Mouse (Mus musculus) kidney, postnatal 4 days (tissue): ENCODE results near the gene Kit.

Source experiments
- DNase-seq, 2 experiments: peaks; one replicate each; pipeline ENCODE4 v3.0.0; 2021; ENCODE audit warnings: mixed read lengths in 2 of 2

Gene Kit

DNA sequence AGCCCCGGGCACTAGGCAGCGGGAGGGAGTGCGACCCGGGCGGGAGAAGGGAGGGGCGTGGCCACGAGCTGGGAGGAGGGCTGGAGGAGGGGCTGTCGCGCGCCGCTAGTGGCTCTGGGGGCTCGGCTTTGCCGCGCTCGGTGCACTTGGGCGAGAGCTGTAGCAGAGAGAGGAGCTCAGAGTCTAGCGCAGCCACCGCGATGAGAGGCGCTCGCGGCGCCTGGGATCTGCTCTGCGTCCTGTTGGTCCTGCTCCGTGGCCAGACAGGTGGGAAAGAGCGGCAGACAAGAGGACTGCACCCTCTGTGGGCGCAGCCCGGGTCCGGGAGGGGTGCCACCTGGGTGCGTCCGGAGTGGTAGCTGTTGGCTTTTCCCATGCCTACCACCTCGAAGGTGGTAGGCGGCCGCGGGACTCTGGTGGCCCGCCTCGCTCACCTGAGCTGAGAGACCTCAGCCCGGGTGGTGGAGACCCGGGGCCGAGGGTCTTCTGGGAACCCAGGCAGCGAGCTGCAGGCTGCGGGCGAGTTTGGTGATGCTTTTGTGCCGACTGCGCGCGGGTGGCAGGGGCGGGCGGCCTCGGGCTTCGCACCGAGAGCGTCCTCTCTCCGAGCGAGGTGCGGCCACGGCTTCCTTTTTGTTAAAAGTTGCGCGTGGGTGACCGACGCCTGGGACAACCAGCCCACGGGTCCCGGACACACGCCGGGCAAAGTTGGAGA is at the start of gene Kit:
Kit (plus strand) TSS at position 65 of the 715 bp plus-strand sequence.
- DNase-seq = peak; percentile 89 to 92

DNA sequence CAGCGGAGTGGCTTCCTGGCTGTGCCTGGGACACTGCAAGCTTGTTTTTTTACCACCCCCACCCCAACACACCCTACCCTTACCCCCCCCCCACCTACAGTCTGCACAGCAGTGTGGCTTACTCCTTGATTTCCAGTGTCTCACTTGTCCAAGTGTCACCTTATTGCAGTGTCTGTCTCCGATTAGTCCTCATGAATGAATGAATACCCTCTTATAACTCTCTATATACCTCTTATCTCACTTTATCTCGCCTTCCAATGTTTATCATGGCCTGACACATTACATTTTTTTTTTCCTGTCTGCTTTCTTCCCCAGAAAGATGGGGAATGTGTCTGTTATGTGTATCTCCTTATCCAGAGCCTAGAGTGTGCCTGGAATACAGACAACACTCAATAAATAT is 38.6 kb upstream of the Kit start:
- no peak for DNase-seq

GRCm38 (mm10) chr5:75537717-75538116 is 37.0 kb upstream of the Kit start:
- no peak for DNase-seq

DNA sequence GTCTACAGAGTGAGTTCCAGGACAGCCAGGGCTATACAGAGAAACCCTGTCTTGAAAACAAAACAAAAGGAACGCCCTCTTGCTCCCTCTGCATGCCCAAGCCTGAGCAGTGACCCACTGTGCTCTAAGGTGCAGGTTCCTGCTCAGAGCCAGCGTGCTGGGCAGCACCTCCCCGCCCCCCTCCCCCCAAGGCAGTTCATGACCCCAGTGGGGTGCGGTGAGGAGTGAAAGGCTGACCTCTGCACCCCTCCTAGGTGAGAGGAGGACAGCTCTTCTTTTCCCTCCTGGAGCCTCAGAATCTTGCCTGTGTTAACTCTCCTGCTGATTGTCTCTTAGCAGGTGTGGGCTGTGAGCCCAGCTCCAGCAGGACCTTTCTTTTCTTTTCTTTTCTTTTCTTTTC is 36.3 kb upstream of the Kit start:
- no peak for DNase-seq

GRCm38 (mm10) chr5:75539098-75539497 is 35.6 kb upstream of the Kit start:
- no peak for DNase-seq

GRCm38 (mm10) chr5:75543757-75544156 is 31.0 kb upstream of the Kit start:
- DNase-seq = no peak

DNA sequence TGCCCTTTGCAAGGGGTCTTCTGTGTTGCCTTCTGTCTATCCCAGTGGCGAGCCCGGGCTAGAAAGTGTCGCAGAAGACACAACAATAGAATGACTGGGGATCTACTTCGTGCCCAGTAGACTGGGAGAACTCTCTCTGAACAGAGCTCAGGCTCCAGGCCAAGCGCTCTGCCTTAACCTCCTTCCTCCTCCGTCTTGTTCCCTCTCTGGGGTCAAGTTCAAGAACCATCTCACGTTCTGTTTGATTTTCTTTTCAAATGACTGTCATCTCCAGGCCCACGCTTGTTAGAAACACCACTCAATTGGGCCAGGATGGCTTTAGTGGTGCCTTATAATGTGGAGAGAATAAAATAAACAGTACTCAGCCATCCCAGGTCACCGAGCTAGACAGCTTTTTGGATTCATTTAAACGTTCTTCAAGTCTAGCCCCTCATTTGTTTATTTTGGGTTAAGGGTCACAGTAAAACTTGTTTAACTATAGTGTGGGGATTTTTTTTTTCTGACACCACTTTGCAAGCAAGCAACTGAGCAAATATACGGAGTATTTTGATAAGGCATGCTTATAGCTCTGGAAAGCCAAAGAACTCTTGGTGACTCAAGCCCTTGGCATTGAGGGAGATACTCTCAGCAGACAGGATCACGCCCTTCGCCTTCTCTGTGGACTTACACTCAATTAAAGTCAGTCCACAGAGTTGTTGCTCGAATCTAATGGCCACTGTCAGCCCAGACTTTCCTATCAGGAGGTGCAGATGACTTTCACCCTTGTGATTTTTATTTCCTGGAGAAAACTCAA is 30.0 kb upstream of the Kit start:
- peak; percentile 27 to 52 for DNase-seq

GRCm38 (mm10) chr5:75545265-75545643 is 29.5 kb upstream of the Kit start:
- DNase-seq = no peak

DNA sequence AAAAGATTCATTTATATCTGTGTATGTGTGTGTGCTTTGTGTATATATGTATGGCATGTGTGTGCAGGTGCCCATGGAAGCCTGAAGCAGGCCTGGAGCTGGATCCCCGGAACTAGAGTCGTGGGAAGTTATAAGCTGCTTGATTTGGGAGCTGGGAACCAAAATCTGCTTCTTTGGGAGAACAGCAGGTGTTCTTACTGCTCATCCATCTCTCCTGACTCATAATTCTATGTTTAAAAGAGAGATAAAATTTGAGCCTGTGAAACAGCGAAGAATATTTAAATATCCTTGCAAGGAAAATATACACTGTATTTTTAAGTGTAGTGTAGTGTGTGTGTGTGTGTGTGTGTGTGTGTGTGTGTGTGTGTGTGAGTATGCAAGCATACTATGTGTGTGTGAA is 21.7 kb upstream of the Kit start:
- no peak for DNase-seq

DNA sequence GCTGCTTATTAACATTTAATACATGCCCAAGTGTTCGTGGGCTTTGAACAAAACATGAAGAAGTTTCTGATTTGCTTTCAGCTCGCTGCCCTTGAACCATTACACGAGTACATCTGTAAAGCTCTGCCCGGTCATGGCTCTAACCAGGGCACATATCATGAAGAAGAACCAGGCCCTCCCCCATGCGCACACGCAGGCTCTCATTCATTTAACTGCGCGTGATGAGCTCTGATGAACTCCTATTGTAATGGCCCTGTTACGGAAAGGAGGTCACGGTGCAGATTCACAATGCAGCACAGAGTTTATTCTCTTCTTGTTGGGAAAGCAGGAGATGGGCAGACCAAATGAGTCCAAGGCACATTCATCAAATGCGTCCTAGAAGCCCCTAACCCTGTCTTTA is 17.1 kb upstream of the Kit start:
- DNase-seq = no peak

DNA sequence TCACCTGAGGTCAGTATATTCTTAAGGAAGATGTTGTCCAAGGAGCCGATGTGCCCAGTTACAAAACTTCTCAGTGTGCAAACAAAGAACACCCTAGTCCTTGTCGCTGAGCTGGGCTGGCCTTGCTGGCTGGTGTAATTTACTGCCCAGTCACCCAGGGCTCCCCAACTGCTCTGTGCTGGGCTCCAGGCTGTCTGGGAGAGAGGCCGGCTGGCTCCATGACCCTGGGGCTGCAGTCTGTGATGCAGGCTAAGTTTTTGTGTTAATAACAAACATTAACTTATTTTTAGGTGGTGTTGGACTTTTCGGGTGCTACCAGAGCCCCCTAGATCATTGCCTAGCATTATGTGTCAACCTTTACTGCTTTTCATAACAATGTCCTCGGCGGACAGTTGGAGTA is 15.4 kb upstream of the Kit start:
- DNase-seq = peak; percentile 48 to 55

- no peak for DNase-seq
Measured at GRCm38 (mm10) chr5:75561231-75561630, 13.5 kb upstream of the Kit start.

DNA sequence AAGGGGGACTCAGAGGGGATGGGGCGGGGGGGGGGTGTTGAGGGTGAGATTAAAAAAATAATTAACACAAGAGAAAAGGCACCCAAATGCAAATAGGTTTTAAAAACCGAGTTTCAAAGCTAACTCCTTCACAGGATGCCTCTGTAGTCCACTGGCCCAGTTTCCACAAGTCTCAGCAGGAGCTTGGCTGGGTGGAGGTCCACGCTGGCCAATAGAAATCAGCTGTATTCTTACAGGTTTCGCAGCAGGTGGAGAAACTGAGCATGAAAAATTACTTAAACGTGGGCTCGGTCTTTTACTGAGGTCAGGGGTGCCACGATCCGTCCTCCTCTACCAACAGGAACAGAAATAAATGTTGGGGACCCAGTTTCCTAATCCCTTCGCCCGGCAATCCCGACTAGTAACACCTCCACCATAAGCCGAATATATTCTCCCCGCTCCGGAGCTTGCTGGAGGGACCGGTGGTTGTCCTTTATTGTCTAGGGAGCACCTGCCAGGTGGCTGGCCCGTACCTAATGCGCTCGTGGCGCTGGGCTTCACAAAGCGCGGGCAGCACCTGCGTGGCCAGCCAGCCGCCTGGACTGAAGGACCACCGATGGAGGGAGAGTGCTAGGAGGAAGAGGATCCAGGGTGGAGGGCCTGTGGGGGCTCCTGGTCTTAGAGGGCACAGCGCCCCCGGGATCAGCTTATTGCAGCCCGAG is 415 bp upstream of the Kit start:
- peak in 1 of 2 experiments; percentile 24 for DNase-seq

DNA sequence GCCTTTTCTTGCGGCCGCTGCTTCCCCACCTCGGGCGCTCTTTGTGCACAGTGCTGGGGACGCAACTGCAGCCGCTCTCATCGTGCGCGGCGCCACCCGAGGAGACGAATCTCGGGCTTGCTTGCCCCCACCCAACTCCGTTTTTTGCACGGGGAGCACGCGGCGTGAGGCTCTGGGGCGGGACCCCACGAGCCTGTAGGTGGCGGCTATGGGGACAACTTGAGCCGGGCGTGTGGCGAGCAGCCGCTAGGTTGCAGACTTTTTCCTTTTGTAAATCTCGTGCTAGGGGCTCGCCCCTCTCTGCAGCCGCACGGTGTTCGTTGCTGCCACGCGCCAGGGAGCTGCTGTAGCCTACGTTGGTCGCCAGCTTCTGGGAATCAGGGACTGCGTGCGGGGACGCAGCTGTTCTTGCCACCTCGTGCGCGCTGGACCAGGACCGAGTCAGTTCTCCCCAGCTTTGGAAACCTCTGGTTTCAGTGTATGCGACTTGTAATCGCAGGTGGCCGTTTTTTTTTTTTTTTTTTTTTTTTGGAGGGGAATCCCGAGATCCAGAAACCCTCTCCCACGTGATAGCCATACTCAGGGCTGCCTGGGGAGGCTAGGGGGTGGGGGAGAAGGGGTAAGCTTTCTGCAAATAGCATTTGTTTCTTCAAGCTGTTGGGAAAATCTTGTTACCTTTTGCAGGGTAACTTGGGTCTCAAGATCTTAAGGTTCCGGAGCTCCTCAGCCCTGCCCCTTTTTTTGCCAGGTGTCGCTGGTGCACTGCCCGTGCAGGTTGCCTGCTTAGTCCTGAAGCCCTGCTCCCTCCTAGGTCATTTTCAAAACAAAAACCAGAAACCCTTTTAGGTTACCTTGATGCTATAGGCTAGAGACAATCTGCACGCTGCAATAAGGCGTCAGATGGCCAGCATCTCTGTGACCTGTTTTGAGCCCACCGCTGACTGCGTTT is 1.1 kb downstream of the Kit start:
- peak; percentile 73 to 84 for DNase-seq

- DNase-seq = no peak
Measured at GRCm38 (mm10) chr5:75576741-75577140, 2.0 kb downstream of the Kit start.

DNA sequence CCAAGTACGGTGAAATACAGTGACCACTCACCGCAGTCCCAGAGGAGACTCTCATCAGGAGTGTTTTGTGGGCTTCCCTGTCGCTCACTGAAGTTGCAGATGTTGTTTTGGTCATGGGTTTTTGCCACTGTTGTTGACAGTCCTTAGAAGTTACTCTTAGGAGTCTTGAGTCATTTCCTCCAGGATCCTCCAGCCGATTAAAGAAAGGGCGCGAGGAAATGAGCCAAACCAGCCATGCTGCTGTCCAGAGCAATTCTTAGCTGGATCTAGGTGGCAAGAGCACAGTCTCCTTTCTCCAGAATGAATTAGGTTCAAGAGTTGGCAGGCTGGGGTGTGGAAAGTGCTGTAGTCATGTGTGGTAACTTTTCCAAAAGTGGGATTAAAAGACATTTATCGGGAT is 3.4 kb downstream of the Kit start:
- no peak for DNase-seq

DNA sequence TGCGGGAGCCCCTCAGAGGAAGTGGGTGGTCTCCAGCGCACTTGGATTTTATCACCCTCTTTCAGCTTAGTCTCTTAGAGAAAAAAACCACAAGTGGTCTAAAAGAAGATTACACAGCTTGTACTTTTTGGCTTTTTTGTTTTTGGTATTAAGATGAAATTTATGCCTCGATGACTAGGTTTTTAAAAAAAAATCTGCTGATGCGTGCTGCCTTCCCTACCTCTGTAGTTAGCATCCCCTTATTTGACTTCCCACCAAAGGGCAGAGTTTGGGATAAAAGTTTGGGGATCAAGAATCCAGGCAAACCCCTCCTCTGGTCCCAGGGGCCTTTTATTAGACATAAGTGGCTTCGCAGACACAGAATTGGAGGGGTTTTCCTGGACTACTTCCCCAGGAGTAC is 4.5 kb downstream of the Kit start:
- DNase-seq = no peak

GRCm38 (mm10) chr5:75579646-75580268 is 5.0 kb downstream of the Kit start:
- DNase-seq = no peak

GRCm38 (mm10) chr5:75581926-75582325 is 7.2 kb downstream of the Kit start:
- DNase-seq = no peak

- DNase-seq = no peak
Measured at GRCm38 (mm10) chr5:75587781-75588180, 13.1 kb downstream of the Kit start.

DNA sequence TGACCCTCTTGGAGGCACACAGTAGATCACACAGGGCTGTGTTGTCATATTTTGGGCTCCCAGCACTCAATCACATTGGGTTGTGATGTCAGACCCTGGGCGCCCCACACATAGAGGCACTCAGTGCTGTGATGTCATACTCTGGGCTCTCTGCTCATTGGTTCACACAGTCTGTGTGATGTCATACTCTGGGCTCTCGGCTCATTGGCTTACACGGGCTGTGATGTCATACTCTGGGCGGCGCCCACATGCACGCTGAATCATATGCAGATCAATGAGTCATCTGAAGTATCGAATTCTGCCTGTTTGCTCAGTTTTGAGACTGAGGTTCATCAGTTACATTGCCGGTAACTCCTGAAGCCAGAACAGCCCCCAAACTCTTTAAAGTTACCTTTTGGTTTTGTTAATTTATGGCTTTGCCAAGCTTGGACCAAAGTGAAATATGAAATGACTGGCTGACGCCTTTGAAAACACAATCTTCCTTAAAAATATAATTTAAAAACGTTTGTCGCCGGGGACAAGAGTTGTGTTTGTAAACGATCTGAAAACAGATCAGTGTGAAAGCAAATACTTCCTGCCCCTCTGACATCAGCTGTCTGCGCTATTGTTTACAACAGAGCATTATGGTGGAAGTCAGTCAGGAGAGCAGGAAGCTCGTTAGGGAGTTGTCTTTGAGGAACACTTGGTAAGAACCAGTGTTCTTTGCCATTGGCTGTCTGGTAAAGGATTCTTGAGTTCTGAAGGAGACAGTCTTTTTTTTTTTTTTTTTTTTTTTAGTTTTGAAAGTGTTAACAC is 15.0 kb downstream of the Kit start:
- DNase-seq = no peak
